Mouse (Mus musculus): ENCODE results near the gene Iscu. TPM values are rescaled to one million over a fixed set of nuclear protein-coding genes. Genes with fewer than 3 reads are reported as not detected.
A peak's percentile ranks its signal among the peaks of the same experiment; 100 is the strongest.

Iscu gene
- total RNA-seq, 1 experiment: 78.4 TPM

DNA sequence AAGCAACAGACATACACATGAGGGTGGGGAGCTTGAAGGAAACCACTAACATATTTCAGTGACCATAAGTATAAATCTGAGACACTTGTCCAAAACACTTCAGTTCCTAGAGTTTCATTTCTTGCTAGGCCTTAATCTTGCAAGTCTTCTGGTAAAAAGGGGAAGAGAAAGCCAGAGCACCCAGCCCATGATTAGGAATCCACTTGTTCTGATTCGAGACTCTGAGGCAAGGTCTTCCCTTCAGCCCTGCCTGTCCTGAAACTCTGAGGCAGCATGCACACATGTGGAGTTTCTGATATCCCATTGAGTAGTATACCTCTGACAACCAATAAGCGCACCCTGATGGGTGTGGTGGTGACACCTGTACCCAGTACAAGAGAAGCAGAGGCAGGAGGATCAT, 11.0 kb upstream of the Iscu start:
- H3K9me3 ChIP-seq (ENCODE audit: control insufficient read depth, insufficient read depth, low read depth, low read length): no peaks in the 10 kb centered on the region
- H3K27ac ChIP-seq (ENCODE audit: insufficient read depth, low read depth, low read length, poor library complexity, severe bottlenecking): no peak overlapping the region
- H3K4me3 ChIP-seq (ENCODE audit: insufficient read depth in 1 of 2, low read depth in 1 of 2, low read length in 2 of 2, poor library complexity in 1 of 2, severe bottlenecking in 1 of 2): no peak overlapping the region
- H3K4me1 ChIP-seq (ENCODE audit: control insufficient read depth in 2 of 2, insufficient read depth in 2 of 2, low read length in 2 of 2, poor library complexity in 1 of 2): peaks cover 0 to 5% of the 10 kb centered on the region in 2 experiments; a peak in 2 of 4 replicates
- H3K36me3 ChIP-seq (ENCODE audit: control insufficient read depth, insufficient read depth, low read length, poor library complexity, severe bottlenecking): peaks cover 66% of the 10 kb centered on the region
- in situ Hi-C loops (cut with MboI; ENCODE audit: low sequenced_read_pairs in 2 of 2, unreplicated experiment in 2 of 2): no loop called here
- TF ChIP-seq ZC3H11A (IDR thresholded peaks at IDR 0.05; ENCODE audit: borderline replicate concordance, low read depth, low read length) (no peak), MAFK (IDR thresholded peaks at IDR 0.05; ENCODE audit: insufficient read depth, low read depth, low read length) (no peak), ZNF384 (IDR thresholded peaks at IDR 0.05; ENCODE audit: low read depth, low read length) (no peak), CHD2 (IDR thresholded peaks at IDR 0.05; ENCODE audit: low read depth, low read length) (no peak), HCFC1 (IDR thresholded peaks at IDR 0.05; ENCODE audit: borderline replicate concordance, insufficient read depth, low read length) (no peak)
- DNase-seq (ENCODE audit: low read depth, low spot score): no peak
- H3K9ac ChIP-seq (ENCODE audit: insufficient read depth, low read depth, low read length, poor library complexity, severe bottlenecking): no peak overlapping the region

GRCm38 (mm10) chr5:113764426-113764825, 8.1 kb upstream of the Iscu start:
- TF ChIP-seq ZNF384 (IDR thresholded peaks at IDR 0.05; ENCODE audit: low read depth, low read length) (no peak), CHD2 (IDR thresholded peaks at IDR 0.05; ENCODE audit: low read depth, low read length) (no peak), MAFK (IDR thresholded peaks at IDR 0.05; ENCODE audit: insufficient read depth, low read depth, low read length) (no peak), HCFC1 (IDR thresholded peaks at IDR 0.05; ENCODE audit: borderline replicate concordance, insufficient read depth, low read length) (no peak), ZC3H11A (IDR thresholded peaks at IDR 0.05; ENCODE audit: borderline replicate concordance, low read depth, low read length) (no peak)
- H3K36me3 ChIP-seq (ENCODE audit: control insufficient read depth, insufficient read depth, low read length, poor library complexity, severe bottlenecking): peaks cover 62% of the 10 kb centered on the region
- no peak overlapping the region for H3K4me3 ChIP-seq (ENCODE audit: insufficient read depth in 1 of 2, low read depth in 1 of 2, low read length in 2 of 2, poor library complexity in 1 of 2, severe bottlenecking in 1 of 2)
- H3K9me3 ChIP-seq (ENCODE audit: control insufficient read depth, insufficient read depth, low read depth, low read length): no peaks in the 10 kb centered on the region
- H3K27ac ChIP-seq (ENCODE audit: insufficient read depth, low read depth, low read length, poor library complexity, severe bottlenecking): no peak overlapping the region
- in situ Hi-C loops (cut with MboI; ENCODE audit: low sequenced_read_pairs in 2 of 2, unreplicated experiment in 2 of 2): no loop called here
- no peak overlapping the region for H3K9ac ChIP-seq (ENCODE audit: insufficient read depth, low read depth, low read length, poor library complexity, severe bottlenecking)
- H3K4me1 ChIP-seq (ENCODE audit: control insufficient read depth in 2 of 2, insufficient read depth in 2 of 2, low read length in 2 of 2, poor library complexity in 1 of 2): peaks cover 0 to 10% of the 10 kb centered on the region in 2 experiments; a peak in 2 of 4 replicates
- DNase-seq (ENCODE audit: low read depth, low spot score): no peak

- no peaks in the 10 kb centered on the region for H3K9me3 ChIP-seq (ENCODE audit: control insufficient read depth, insufficient read depth, low read depth, low read length)
- H3K27ac ChIP-seq (ENCODE audit: insufficient read depth, low read depth, low read length, poor library complexity, severe bottlenecking): no peak overlapping the region
- no peak overlapping the region for H3K4me3 ChIP-seq (ENCODE audit: insufficient read depth in 1 of 2, low read depth in 1 of 2, low read length in 2 of 2, poor library complexity in 1 of 2, severe bottlenecking in 1 of 2)
- peaks cover 51% of the 10 kb centered on the region for H3K36me3 ChIP-seq (ENCODE audit: control insufficient read depth, insufficient read depth, low read length, poor library complexity, severe bottlenecking)
- H3K4me1 ChIP-seq (ENCODE audit: control insufficient read depth in 2 of 2, insufficient read depth in 2 of 2, low read length in 2 of 2, poor library complexity in 1 of 2): peaks cover 0 to 10% of the 10 kb centered on the region in 2 experiments; a peak in 2 of 4 replicates
- H3K9ac ChIP-seq (ENCODE audit: insufficient read depth, low read depth, low read length, poor library complexity, severe bottlenecking): no peak overlapping the region; the same call in 1 of the 2 replicates
- no peak for DNase-seq (ENCODE audit: low read depth, low spot score)
- in situ Hi-C loops (cut with MboI; ENCODE audit: low sequenced_read_pairs in 2 of 2, unreplicated experiment in 2 of 2): no loop called here
- TF ChIP-seq MAFK (IDR thresholded peaks at IDR 0.05; ENCODE audit: insufficient read depth, low read depth, low read length) (no peak), ZC3H11A (IDR thresholded peaks at IDR 0.05; ENCODE audit: borderline replicate concordance, low read depth, low read length) (no peak), CHD2 (IDR thresholded peaks at IDR 0.05; ENCODE audit: low read depth, low read length) (no peak), HCFC1 (IDR thresholded peaks at IDR 0.05; ENCODE audit: borderline replicate concordance, insufficient read depth, low read length) (no peak), ZNF384 (IDR thresholded peaks at IDR 0.05; ENCODE audit: low read depth, low read length) (no peak)
Observed at GRCm38 (mm10) chr5:113765641-113766526, 6.7 kb upstream of the Iscu start.

GRCm38 (mm10) chr5:113768806-113769205, 3.7 kb upstream of the Iscu start:
- peaks cover 1 to 8% of the 10 kb centered on the region in 2 experiments; a peak in 3 of 4 replicates for H3K4me1 ChIP-seq (ENCODE audit: control insufficient read depth in 2 of 2, insufficient read depth in 2 of 2, low read length in 2 of 2, poor library complexity in 1 of 2)
- H3K27ac ChIP-seq (ENCODE audit: insufficient read depth, low read depth, low read length, poor library complexity, severe bottlenecking): no peak overlapping the region
- TF ChIP-seq CHD2 (IDR thresholded peaks at IDR 0.05; ENCODE audit: low read depth, low read length) (no peak), MAFK (IDR thresholded peaks at IDR 0.05; ENCODE audit: insufficient read depth, low read depth, low read length) (peak; percentile 39; the same call in 1 of the 2 replicates)
- DNase-seq (ENCODE audit: low read depth, low spot score): no peak
- H3K9me3 ChIP-seq (ENCODE audit: control insufficient read depth, insufficient read depth, low read depth, low read length): no peaks in the 10 kb centered on the region
- H3K4me3 ChIP-seq (ENCODE audit: insufficient read depth in 1 of 2, low read depth in 1 of 2, low read length in 2 of 2, poor library complexity in 1 of 2, severe bottlenecking in 1 of 2): no peak overlapping the region
- in situ Hi-C loops (cut with MboI; ENCODE audit: low sequenced_read_pairs in 2 of 2, unreplicated experiment in 2 of 2): no loop called here
- peaks cover 35% of the 10 kb centered on the region for H3K36me3 ChIP-seq (ENCODE audit: control insufficient read depth, insufficient read depth, low read length, poor library complexity, severe bottlenecking)
- H3K9ac ChIP-seq (ENCODE audit: insufficient read depth, low read depth, low read length, poor library complexity, severe bottlenecking): no peak overlapping the region

All from ES-E14 (cell line).